Mouse (Mus musculus) intestine, embryonic 16.5 days (tissue): ENCODE results near the gene Fkbp11. TPM values are rescaled to one million over a fixed set of nuclear protein-coding genes. Genes with fewer than 3 reads are reported as not detected.

Source experiments
- ATAC-seq: fragments of 200-750 bp; cut with Nextera tagmentation; 2 replicates; pipeline ENCODE4 v1.8.0; 2017; ENCODE audit warnings: moderate TSS enrichment, moderate library complexity
- H3K27ac ChIP-seq: fragments of 300-500 bp; sonication (generic); 2 replicates; pipeline ENCODE4 v1.5.1; 2014; ENCODE audit warnings: mild to moderate bottlenecking, low read length
- H3K27me3 ChIP-seq: fragments of 300-500 bp; sonication (generic); replicated peaks from 2 replicates; pipeline ENCODE4 v1.6.1; 2014; ENCODE audit warnings: low read length, control low read depth, mixed read lengths; ENCODE audit not compliant: control insufficient read depth, insufficient read depth
- H3K36me3 ChIP-seq: fragments of 300-500 bp; sonication (generic); 2 replicates; pipeline ENCODE4 v1.6.1; 2014; ENCODE audit warnings: low read length, control low read depth; ENCODE audit not compliant: control insufficient read depth, insufficient read depth
- H3K4me1 ChIP-seq: fragments of 300-500 bp; sonication (generic); 2 replicates; pipeline ENCODE4 v1.6.1; 2014; ENCODE audit warnings: low read length, control low read depth, mixed read lengths; ENCODE audit not compliant: control insufficient read depth, insufficient read depth
- H3K4me2 ChIP-seq: fragments of 300-500 bp; sonication (generic); 2 replicates; pipeline ENCODE4 v1.6.1; 2014; ENCODE audit warnings: low read depth, low read length, control low read depth
- H3K4me3 ChIP-seq: fragments of 300-500 bp; sonication (generic); 2 replicates; pipeline ENCODE4 v1.5.1; 2014; ENCODE audit warnings: mild to moderate bottlenecking, low read length
- H3K9ac ChIP-seq: fragments of 300-500 bp; sonication (generic); 2 replicates; pipeline ENCODE4 v1.6.1; 2014; ENCODE audit warnings: low read depth, low read length
- H3K9me3 ChIP-seq: fragments of 300-500 bp; sonication (generic); 2 replicates; pipeline ENCODE4 v1.6.1; 2016; ENCODE audit warnings: low read length, control low read depth; ENCODE audit not compliant: control insufficient read depth
- WGBS: fragments of 180-500 bp; shearing (Covaris S2); extraction: QIAGEN DNeasy Blood & Tissue Kit; methylation state at CpG from one replicate; pipeline ENCODE4 v1.1.7; 2014; 5-methylcytosine and 5-hydroxymethylcytosine counted together
- polyA plus RNA-seq: library from polyadenylated mRNA; unstranded; fragments of >200 nt; fragmentation: Nextera tagmentation; extraction: Ambion mirVana; gene quantifications from 2 replicates; pipeline ENCODE4 v1.2.1, GENCODE M21; 2015

The Fkbp11 gene
- polyA plus RNA-seq, 1 experiment from 2014 or later = 96.8 TPM

GRCm38 (mm10) chr15:98689682-98690081 lies 38.3 kb downstream of the Fkbp11 start:
- no peaks in the 10 kb centered on the region for H3K36me3 ChIP-seq
- no peaks in the 10 kb centered on the region for H3K9me3 ChIP-seq
- H3K27me3 ChIP-seq = no peaks in the 10 kb centered on the region
- H3K4me3 ChIP-seq = no peak overlapping the region
- ATAC-seq = no peak
- no peaks in the 10 kb centered on the region for H3K4me1 ChIP-seq
- no peak overlapping the region for H3K9ac ChIP-seq
- no peak overlapping the region for H3K27ac ChIP-seq
- 76% methylated on average over 2 of the region's 2 CpGs for WGBS
- no peak overlapping the region for H3K4me2 ChIP-seq

- no peaks in the 10 kb centered on the region for H3K4me1 ChIP-seq
- no peak overlapping the region for H3K27ac ChIP-seq
- H3K9ac ChIP-seq = no peak overlapping the region
- no peak overlapping the region for H3K4me3 ChIP-seq
- no peaks in the 10 kb centered on the region for H3K36me3 ChIP-seq
- no peaks in the 10 kb centered on the region for H3K9me3 ChIP-seq
- no peak overlapping the region for H3K4me2 ChIP-seq
- ATAC-seq = no peak
- 71% methylated on average over 3 of the region's 3 CpGs for WGBS
- H3K27me3 ChIP-seq = no peaks in the 10 kb centered on the region
Measured at GRCm38 (mm10) chr15:98685926-98686325, 42.1 kb downstream of the Fkbp11 start.

DNA sequence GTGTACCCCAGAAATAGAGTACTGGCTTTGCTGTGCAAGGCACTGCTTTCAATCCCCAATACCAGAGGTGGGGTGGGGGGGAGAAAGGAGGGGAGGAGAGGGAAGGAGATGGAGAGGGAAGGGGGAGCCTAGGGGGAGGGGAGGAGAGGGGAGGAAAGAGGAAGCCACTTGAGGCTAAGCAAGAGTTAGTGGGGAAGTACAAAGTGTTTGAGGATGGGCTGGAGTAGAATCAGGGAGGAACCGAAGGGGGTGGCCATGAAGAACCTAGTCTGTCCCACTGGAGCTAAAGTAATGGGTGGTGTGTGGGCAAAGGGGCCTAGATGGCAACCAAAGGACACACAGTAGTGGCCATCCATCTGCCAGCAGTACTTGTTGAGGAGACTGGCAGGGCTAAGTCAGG lies 44.3 kb downstream of the Fkbp11 start:
- Histone ChIP-seq H3K9me3 (no peaks in the 10 kb centered on the region), H3K9ac (no peak overlapping the region), H3K27ac (no peak overlapping the region), H3K27me3 (no peaks in the 10 kb centered on the region), H3K4me1 (no peaks in the 10 kb centered on the region), H3K4me3 (no peak overlapping the region), H3K36me3 (no peaks in the 10 kb centered on the region), H3K4me2 (no peak overlapping the region)
- 76% methylated on average over 1 of the region's 1 CpGs for WGBS
- ATAC-seq = no peak

DNA sequence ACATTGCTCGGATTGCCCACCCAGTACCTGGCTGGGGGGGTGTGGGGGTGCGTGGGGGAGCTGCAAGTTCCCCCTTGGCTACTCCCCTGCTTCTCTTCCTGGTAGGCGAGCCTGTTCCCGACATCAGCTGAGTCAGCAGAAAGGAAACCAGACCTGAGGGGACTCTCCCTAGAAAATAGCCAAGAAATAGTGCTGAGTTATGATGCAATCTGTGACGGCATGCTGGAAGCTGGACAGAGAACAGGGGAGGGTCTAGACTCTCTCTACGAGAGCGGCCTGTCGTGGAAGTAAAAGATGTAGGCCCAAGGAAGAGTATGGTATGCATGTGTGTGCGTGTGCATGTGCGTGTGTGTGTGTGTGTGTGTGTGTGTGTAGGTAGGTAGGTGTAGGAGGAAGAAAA lies 44.8 kb downstream of the Fkbp11 start:
- no peak overlapping the region for H3K4me2 ChIP-seq
- H3K4me3 ChIP-seq = no peak overlapping the region
- H3K4me1 ChIP-seq = no peaks in the 10 kb centered on the region
- no peak overlapping the region for H3K27ac ChIP-seq
- H3K27me3 ChIP-seq = 0 out of 2 replicates have a peak, but pooled peaks cover under 1% of the 10 kb centered on the region
- H3K9me3 ChIP-seq = no peaks in the 10 kb centered on the region
- WGBS = 52% methylated on average over 10 of the region's 10 CpGs
- H3K9ac ChIP-seq = no peak overlapping the region
- peak; percentile 55; the same call in 1 of the 2 replicates for ATAC-seq
- H3K36me3 ChIP-seq = no peaks in the 10 kb centered on the region

GRCm38 (mm10) chr15:98681633-98682032 lies 46.4 kb downstream of the Fkbp11 start:
- Histone ChIP-seq H3K36me3 (no peaks in the 10 kb centered on the region), H3K9me3 (no peaks in the 10 kb centered on the region), H3K27ac (no peak overlapping the region), H3K27me3 (peaks cover 10% of the 10 kb centered on the region), H3K9ac (no peak overlapping the region), H3K4me2 (no peak overlapping the region), H3K4me1 (peaks cover 5% of the 10 kb centered on the region; the same call in 1 of the 2 replicates), H3K4me3 (no peak overlapping the region)
- no peak for ATAC-seq
- 77% methylated on average over 7 of the region's 7 CpGs for WGBS

GRCm38 (mm10) chr15:98680660-98681059 lies 47.3 kb downstream of the Fkbp11 start:
- H3K9me3 ChIP-seq = no peaks in the 10 kb centered on the region
- peaks cover 19% of the 10 kb centered on the region for H3K27me3 ChIP-seq
- no peak overlapping the region for H3K4me2 ChIP-seq
- 80% methylated on average over 8 of the region's 8 CpGs for WGBS
- H3K4me1 ChIP-seq = peaks cover 13% of the 10 kb centered on the region
- H3K4me3 ChIP-seq = no peak overlapping the region
- no peak for ATAC-seq
- no peak overlapping the region for H3K27ac ChIP-seq
- no peak overlapping the region for H3K9ac ChIP-seq
- H3K36me3 ChIP-seq = no peaks in the 10 kb centered on the region

DNA sequence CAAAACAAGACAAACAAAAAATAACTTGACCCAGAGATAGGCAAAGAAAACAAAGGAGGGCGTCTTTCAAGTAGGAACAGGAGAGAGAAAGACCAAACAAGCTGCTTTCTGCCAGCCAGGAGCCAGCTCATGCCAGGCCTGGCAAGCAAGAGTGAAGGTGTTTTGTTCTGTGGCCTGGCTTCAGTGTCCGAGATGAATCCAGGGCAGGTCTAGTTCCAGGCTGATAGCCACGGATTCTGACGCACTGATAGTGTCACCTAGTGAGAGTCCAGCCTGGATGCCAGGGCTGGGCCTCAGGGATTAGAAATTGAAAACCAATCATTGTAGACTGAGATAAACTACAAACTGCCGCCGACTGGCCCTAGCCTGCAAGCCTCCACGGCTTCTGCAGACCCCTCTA lies 50.0 kb downstream of the Fkbp11 start:
- 67% methylated on average over 7 of the region's 7 CpGs for WGBS
- no peaks in the 10 kb centered on the region for H3K9me3 ChIP-seq
- H3K4me1 ChIP-seq = peaks cover 13% of the 10 kb centered on the region
- no peak overlapping the region for H3K9ac ChIP-seq
- peaks cover 28% of the 10 kb centered on the region for H3K27me3 ChIP-seq
- no peak overlapping the region for H3K4me3 ChIP-seq
- H3K4me2 ChIP-seq = no peak overlapping the region
- H3K27ac ChIP-seq = no peak overlapping the region
- ATAC-seq = no peak
- H3K36me3 ChIP-seq = no peaks in the 10 kb centered on the region

DNA sequence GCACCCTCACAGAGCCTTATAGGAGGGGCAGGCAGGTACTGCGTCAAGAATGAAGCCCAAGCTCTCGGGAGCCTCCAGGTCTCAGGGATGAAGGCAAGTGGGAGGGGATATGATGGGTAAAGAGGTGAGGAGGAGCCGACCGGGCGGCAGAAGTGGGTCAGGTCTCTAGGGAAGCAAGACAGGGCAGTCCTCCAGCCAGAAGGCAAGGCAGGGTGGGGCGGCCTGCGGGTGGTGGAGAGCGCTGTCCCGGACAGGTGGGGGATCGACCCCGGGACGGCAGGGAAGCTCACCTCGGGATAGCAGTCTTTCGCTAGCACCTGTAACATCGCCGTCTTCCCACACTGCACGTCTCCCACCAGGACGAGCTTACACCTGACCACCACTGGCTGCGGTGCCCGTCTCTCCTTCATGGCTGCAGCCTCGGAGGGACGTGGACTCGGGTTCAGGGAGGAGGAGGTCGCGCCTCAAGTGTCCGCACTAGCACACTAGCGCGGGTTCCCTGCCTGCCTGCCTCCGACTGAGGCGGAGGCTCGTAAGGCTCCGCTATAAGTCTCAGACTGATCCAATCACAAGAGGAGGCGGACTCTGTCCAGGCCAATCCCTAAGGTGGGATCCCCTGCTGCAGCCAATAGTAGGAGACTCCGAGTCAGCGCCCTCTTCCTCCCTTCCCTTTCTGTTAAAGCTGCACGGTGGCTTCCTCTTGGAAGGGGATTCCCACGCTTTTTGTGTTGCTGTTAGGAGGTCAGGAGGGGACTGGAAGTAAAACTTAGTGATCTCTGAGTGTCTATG lies 50.9 kb downstream of the Fkbp11 start, which contains the start of gene Rnd1:
Rnd1 (minus strand) TSS at position 522 of the 789 bp plus-strand sequence.
- H3K4me2 ChIP-seq = peak within 1 kb of the TSS; percentile 90
- ATAC-seq = peak; percentile 99
- peak within 1 kb of the TSS; percentile 47 for H3K4me3 ChIP-seq
- H3K4me1 ChIP-seq = peaks cover 13% of the 10 kb centered on the region
- H3K9ac ChIP-seq = peak within 1 kb of the TSS; percentile 46
- H3K36me3 ChIP-seq = no peaks in the 10 kb centered on the region
- 0% methylated on average over 37 of the region's 37 CpGs for WGBS
- H3K27me3 ChIP-seq = peaks cover 28% of the 10 kb centered on the region
- no peaks in the 10 kb centered on the region for H3K9me3 ChIP-seq
- no peak within 1 kb of the TSS for H3K27ac ChIP-seq

GRCm38 (mm10) chr15:98676471-98676870 lies 51.5 kb downstream of the Fkbp11 start:
- H3K27me3 ChIP-seq = peaks cover 28% of the 10 kb centered on the region
- peak overlapping the region; percentile 90 for H3K4me2 ChIP-seq
- peaks cover 13% of the 10 kb centered on the region for H3K4me1 ChIP-seq
- no peaks in the 10 kb centered on the region for H3K36me3 ChIP-seq
- H3K9ac ChIP-seq = peak overlapping the region; percentile 46; the same call in 1 of the 2 replicates
- H3K27ac ChIP-seq = no peak overlapping the region
- H3K4me3 ChIP-seq = peak overlapping the region; percentile 47
- 3% methylated on average over 9 of the region's 9 CpGs for WGBS
- no peaks in the 10 kb centered on the region for H3K9me3 ChIP-seq
- ATAC-seq = no peak
